Mouse (Mus musculus) hindbrain, embryonic 14.5 days (tissue): Measurements from ENCODE around the gene Mcrip1. TPM values are rescaled to one million over a fixed set of nuclear protein-coding genes. Genes with fewer than 3 reads are reported as not detected.

ENCODE experiments used
- ATAC-seq: fragments of 200-750 bp; cut with Nextera tagmentation; 2 replicates; pipeline ENCODE4 v1.8.0; 2017; ENCODE audit warnings: moderate number of reproducible peaks, mild to moderate bottlenecking, moderate TSS enrichment, moderate library complexity; ENCODE audit not compliant: low FRiP score
- DNase-seq: peaks from one replicate; pipeline ENCODE4 v3.0.0-alpha.2; 2015; ENCODE audit warnings: low spot score
- H3K27ac ChIP-seq: fragments of 300-500 bp; sonication (generic); 2 replicates; pipeline ENCODE4 v1.5.1; 2014; ENCODE audit warnings: mild to moderate bottlenecking, moderate library complexity
- H3K27me3 ChIP-seq: fragments of 300-500 bp; sonication (generic); 2 replicates; pipeline ENCODE4 v1.6.1; 2014; ENCODE audit warnings: mild to moderate bottlenecking, low read length, mixed read lengths; ENCODE audit not compliant: control insufficient read depth, insufficient read depth
- H3K36me3 ChIP-seq: fragments of 300-500 bp; sonication (generic); replicated peaks from 2 replicates; pipeline ENCODE4 v1.6.1; 2014; ENCODE audit not compliant: control insufficient read depth, insufficient read depth
- H3K4me1 ChIP-seq: fragments of 300-500 bp; sonication (generic); replicated peaks from 2 replicates; pipeline ENCODE4 v1.6.1; 2014; ENCODE audit warnings: antibody characterized with exemption, low read length, mixed read lengths; ENCODE audit not compliant: control insufficient read depth, insufficient read depth
- H3K4me2 ChIP-seq: fragments of 300-500 bp; sonication (generic); replicated peaks from 2 replicates; pipeline ENCODE4 v1.6.1; 2014; ENCODE audit warnings: mild to moderate bottlenecking, moderate library complexity
- H3K4me3 ChIP-seq: fragments of 300-500 bp; sonication (generic); replicated peaks from 2 replicates; pipeline ENCODE4 v1.5.1; 2014; ENCODE audit warnings: mild to moderate bottlenecking, low read length
- H3K9ac ChIP-seq: fragments of 300-500 bp; sonication (generic); 2 replicates; pipeline ENCODE4 v1.6.1; 2014
- H3K9me3 ChIP-seq: fragments of 300-500 bp; sonication (generic); 2 replicates; pipeline ENCODE4 v1.6.1; 2016; ENCODE audit warnings: low read length; ENCODE audit not compliant: control insufficient read depth
- WGBS: fragments of 180-500 bp; shearing (Covaris S2); extraction: QIAGEN DNeasy Blood & Tissue Kit; methylation state at CpG from one replicate; pipeline ENCODE4 v1.1.7; 2014; 5-methylcytosine and 5-hydroxymethylcytosine counted together
- polyA plus RNA-seq: library from polyadenylated mRNA; unstranded; fragments of >200 nt; fragmentation: Nextera tagmentation; extraction: Ambion mirVana; gene quantifications from 2 replicates; pipeline ENCODE4 v1.2.1, GENCODE M21; 2014

Mcrip1 gene
- polyA plus RNA-seq, 1 experiment from 2014 or later: 261 TPM

GRCm38 (mm10) chr11:120510375-120511030, 39.0 kb downstream of the Mcrip1 start:
- DNase-seq (no peak), ATAC-seq (no peak)
- H3K9ac ChIP-seq: peak overlapping the region; percentile 42; the same call in 1 of the 2 replicates
- H3K4me2 ChIP-seq: peak overlapping the region; percentile 39
- H3K36me3 ChIP-seq: no peaks in the 10 kb centered on the region
- no peak overlapping the region for H3K27ac ChIP-seq
- H3K9me3 ChIP-seq: no peaks in the 10 kb centered on the region
- no peak overlapping the region for H3K4me3 ChIP-seq
- no peaks in the 10 kb centered on the region for H3K4me1 ChIP-seq
- 9% methylated on average over 16 of the region's 16 CpGs for WGBS
- H3K27me3 ChIP-seq: no peaks in the 10 kb centered on the region

GRCm38 (mm10) chr11:120509940-120510339, 39.6 kb downstream of the Mcrip1 start:
- no peaks in the 10 kb centered on the region for H3K27me3 ChIP-seq
- H3K9me3 ChIP-seq: no peaks in the 10 kb centered on the region
- ATAC-seq (no peak), DNase-seq (no peak)
- WGBS: 55% methylated on average over 4 of the region's 4 CpGs
- H3K4me3 ChIP-seq: no peak overlapping the region
- H3K27ac ChIP-seq: no peak overlapping the region
- no peaks in the 10 kb centered on the region for H3K4me1 ChIP-seq
- H3K9ac ChIP-seq: no peak overlapping the region
- no peaks in the 10 kb centered on the region for H3K36me3 ChIP-seq
- H3K4me2 ChIP-seq: no peak overlapping the region

GRCm38 (mm10) chr11:120508290-120508870, 41.1 kb downstream of the Mcrip1 start:
- no peak overlapping the region for H3K4me2 ChIP-seq
- no peak overlapping the region for H3K4me3 ChIP-seq
- no peaks in the 10 kb centered on the region for H3K9me3 ChIP-seq
- H3K4me1 ChIP-seq: no peaks in the 10 kb centered on the region
- H3K27ac ChIP-seq: no peak overlapping the region
- DNase-seq (no peak), ATAC-seq (no peak)
- no peaks in the 10 kb centered on the region for H3K36me3 ChIP-seq
- no peak overlapping the region for H3K9ac ChIP-seq
- H3K27me3 ChIP-seq: no peaks in the 10 kb centered on the region
- 85% methylated on average over 9 of the region's 9 CpGs for WGBS

GRCm38 (mm10) chr11:120507611-120508289, 41.8 kb downstream of the Mcrip1 start:
- Histone ChIP-seq H3K9me3 (no peaks in the 10 kb centered on the region), H3K27ac (no peak overlapping the region), H3K9ac (no peak overlapping the region), H3K4me3 (no peak overlapping the region), H3K4me1 (no peaks in the 10 kb centered on the region), H3K4me2 (no peak overlapping the region), H3K27me3 (no peaks in the 10 kb centered on the region), H3K36me3 (no peaks in the 10 kb centered on the region)
- WGBS: 74% methylated on average over 13 of the region's 13 CpGs
- no peak for DNase-seq
- ATAC-seq: no peak

- Histone ChIP-seq H3K4me2 (no peak overlapping the region), H3K4me3 (no peak overlapping the region), H3K27ac (no peak overlapping the region), H3K27me3 (no peaks in the 10 kb centered on the region), H3K9me3 (no peaks in the 10 kb centered on the region), H3K9ac (no peak overlapping the region), H3K36me3 (no peaks in the 10 kb centered on the region), H3K4me1 (no peaks in the 10 kb centered on the region)
- 69% methylated on average over 4 of the region's 4 CpGs for WGBS
- ATAC-seq (no peak), DNase-seq (no peak)
These were observed 42.6 kb downstream of the Mcrip1 start for GRCm38 (mm10) chr11:120506899-120507298.

GRCm38 (mm10) chr11:120505661-120506060, 43.9 kb downstream of the Mcrip1 start:
- Histone ChIP-seq H3K9me3 (no peaks in the 10 kb centered on the region), H3K4me1 (no peaks in the 10 kb centered on the region), H3K9ac (no peak overlapping the region), H3K4me3 (no peak overlapping the region), H3K36me3 (no peaks in the 10 kb centered on the region), H3K27ac (no peak overlapping the region), H3K4me2 (no peak overlapping the region), H3K27me3 (no peaks in the 10 kb centered on the region)
- ATAC-seq: no peak
- WGBS: 86% methylated on average over 3 of the region's 3 CpGs
- no peak for DNase-seq

GRCm38 (mm10) chr11:120501701-120502100, 47.8 kb downstream of the Mcrip1 start:
- H3K27me3 ChIP-seq: no peaks in the 10 kb centered on the region
- peaks cover 22% of the 10 kb centered on the region for H3K36me3 ChIP-seq
- ATAC-seq: no peak
- no peaks in the 10 kb centered on the region for H3K4me1 ChIP-seq
- no peak for DNase-seq
- no peaks in the 10 kb centered on the region for H3K9me3 ChIP-seq
- H3K27ac ChIP-seq: no peak overlapping the region
- no peak overlapping the region for H3K4me3 ChIP-seq
- 84% methylated on average over 4 of the region's 4 CpGs for WGBS
- no peak overlapping the region for H3K9ac ChIP-seq
- H3K4me2 ChIP-seq: no peak overlapping the region

- DNase-seq (no peak), ATAC-seq (no peak)
- Histone ChIP-seq H3K4me1 (no peaks in the 10 kb centered on the region), H3K27ac (no peak overlapping the region), H3K4me3 (no peak overlapping the region), H3K36me3 (peaks cover 28% of the 10 kb centered on the region), H3K9me3 (no peaks in the 10 kb centered on the region), H3K27me3 (no peaks in the 10 kb centered on the region), H3K4me2 (no peak overlapping the region), H3K9ac (no peak overlapping the region)
- WGBS: 73% methylated on average over 6 of the region's 6 CpGs
These were observed 48.5 kb downstream of the Mcrip1 start for GRCm38 (mm10) chr11:120501018-120501417.

GRCm38 (mm10) chr11:120500357-120500756, 49.2 kb downstream of the Mcrip1 start:
- peaks cover 35% of the 10 kb centered on the region for H3K36me3 ChIP-seq
- ATAC-seq (no peak), DNase-seq (no peak)
- H3K4me1 ChIP-seq: no peaks in the 10 kb centered on the region
- 26% methylated on average over 3 of the region's 3 CpGs for WGBS
- H3K4me3 ChIP-seq: no peak overlapping the region
- H3K27ac ChIP-seq: no peak overlapping the region
- no peak overlapping the region for H3K4me2 ChIP-seq
- no peaks in the 10 kb centered on the region for H3K27me3 ChIP-seq
- no peak overlapping the region for H3K9ac ChIP-seq
- no peaks in the 10 kb centered on the region for H3K9me3 ChIP-seq
